ENCODE assay signal across 17 mouse cellular contexts in the genomic region with DNA sequence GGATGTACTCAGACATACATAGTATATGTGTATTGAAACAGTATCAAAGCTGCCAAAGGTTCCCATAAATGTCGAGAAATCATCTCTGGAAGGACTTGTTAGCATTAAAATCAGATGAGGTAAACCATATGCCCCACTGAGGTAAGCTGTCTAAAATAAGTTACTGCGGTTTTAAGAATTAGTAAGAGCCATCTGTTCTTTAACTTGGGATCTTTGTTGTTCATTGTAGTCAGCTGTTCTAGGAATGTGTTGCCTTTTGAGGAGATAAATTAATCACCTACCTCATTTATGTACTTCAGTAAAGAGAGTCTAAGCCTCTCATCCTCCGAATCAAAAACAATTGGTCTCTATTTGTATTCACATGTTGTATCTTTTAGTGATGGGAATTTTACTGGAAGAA.
A peak's percentile ranks its signal among the peaks of the same experiment; 100 is the strongest.
DNase-seq lines count a peak whose midpoint lies in the region; ATAC-seq and TF ChIP-seq lines count a peak whose summit lies in the region.
"Had no signal": no experiment of that assay in that cellular context is flagged by ENCODE, and none has a peak within 500 bp of the region (broad histone marks: within the 10 kb centered on the region; RNA-seq: fewer than 3 reads in every experiment).

No protein-coding gene starts in this region.

- H3K27ac ChIP-seq in midbrain, embryonic 10.5 days (replicated peaks), result 0 out of 2 replicates have a peak overlapping the region, but pooled peaks have one; percentile 33
- no peak overlapping the region for H3K27ac ChIP-seq in midbrain, embryonic 11.5 days (ENCODE audit: low read depth, low read length)
- peak overlapping the region; percentile 60 for H3K27ac ChIP-seq in forebrain, postnatal 0 days (ENCODE audit: low read depth, low read length)
- H3K27ac ChIP-seq in hindbrain, postnatal 0 days, result peak overlapping the region; percentile 83
- peak overlapping the region; percentile 88 for H3K27ac ChIP-seq in neural tube, embryonic 15.5 days (replicated peaks)
- H3K27ac ChIP-seq in kidney, adult 2 months (ENCODE audit: insufficient read depth, low read depth, low read length), result no peak overlapping the region
- H3K27ac ChIP-seq: heart, embryonic 15.5 days; kidney, embryonic 15.5 days; limb, embryonic 13.5 days; liver, embryonic 14.5 days had no signal

- H3K9me3 ChIP-seq in midbrain, embryonic 10.5 days (replicated peaks), result no peaks in the 10 kb centered on the region
- H3K9me3 ChIP-seq in midbrain, embryonic 11.5 days (ENCODE audit: control insufficient read depth, low read length), result no peaks in the 10 kb centered on the region
- H3K9me3 ChIP-seq in forebrain, postnatal 0 days (ENCODE audit: low read length), result no peaks in the 10 kb centered on the region
- H3K9me3 ChIP-seq in hindbrain, postnatal 0 days (ENCODE audit: low read length), result no peaks in the 10 kb centered on the region
- no peaks in the 10 kb centered on the region for H3K9me3 ChIP-seq in neural tube, embryonic 15.5 days (replicated peaks)
- H3K9me3 ChIP-seq: heart, embryonic 15.5 days; kidney, embryonic 15.5 days; limb, embryonic 13.5 days had no signal

- ATAC-seq in midbrain, embryonic 11.5 days (ENCODE audit: low FRiP score), result no peak
- ATAC-seq in forebrain, postnatal 0 days, result no peak
- ATAC-seq in hindbrain, postnatal 0 days, result no peak
- no peak for ATAC-seq in neural tube, embryonic 15.5 days (ENCODE audit: low FRiP score)
- ATAC-seq: lung, postnatal 0 days had no signal

- peaks cover 49% of the 10 kb centered on the region for H3K4me1 ChIP-seq in midbrain, embryonic 10.5 days
- peaks cover 11% of the 10 kb centered on the region for H3K4me1 ChIP-seq in midbrain, embryonic 11.5 days (ENCODE audit: control insufficient read depth, insufficient read depth, low read length)
- peaks cover 10% of the 10 kb centered on the region; the same call in 1 of the 2 replicates for H3K4me1 ChIP-seq in forebrain, postnatal 0 days (ENCODE audit: insufficient read depth)
- H3K4me1 ChIP-seq in hindbrain, postnatal 0 days (ENCODE audit: insufficient read depth, low read length), result 0 out of 2 replicates have a peak, but pooled peaks cover 5% of the 10 kb centered on the region
- peaks cover 26% of the 10 kb centered on the region for H3K4me1 ChIP-seq in neural tube, embryonic 15.5 days
- no peaks in the 10 kb centered on the region for H3K4me1 ChIP-seq in kidney, adult 2 months (ENCODE audit: control insufficient read depth, insufficient read depth, low read length)

- no peaks in the 10 kb centered on the region for H3K36me3 ChIP-seq in midbrain, embryonic 10.5 days
- H3K36me3 ChIP-seq in midbrain, embryonic 11.5 days (ENCODE audit: control insufficient read depth, insufficient read depth, low read length), result no peaks in the 10 kb centered on the region
- H3K36me3 ChIP-seq in forebrain, postnatal 0 days (ENCODE audit: insufficient read depth), result no peaks in the 10 kb centered on the region
- no peaks in the 10 kb centered on the region for H3K36me3 ChIP-seq in hindbrain, postnatal 0 days (ENCODE audit: insufficient read depth, low read length)
- H3K36me3 ChIP-seq in neural tube, embryonic 15.5 days, result no peaks in the 10 kb centered on the region
- H3K36me3 ChIP-seq in kidney, adult 2 months (ENCODE audit: control insufficient read depth, insufficient read depth, low read length), result no peaks in the 10 kb centered on the region
- H3K36me3 ChIP-seq: G1E; heart, embryonic 15.5 days; kidney, embryonic 15.5 days; limb, embryonic 13.5 days had no signal

- 68% methylated on average over 3 of the region's 3 CpGs for WGBS in midbrain, embryonic 10.5 days
- WGBS in midbrain, embryonic 11.5 days, result 60% methylated on average over 3 of the region's 3 CpGs
- WGBS in forebrain, postnatal 0 days, result 31% methylated on average over 3 of the region's 3 CpGs
- 27% methylated on average over 3 of the region's 3 CpGs for WGBS in hindbrain, postnatal 0 days
- WGBS in neural tube, embryonic 15.5 days, result 19% methylated on average over 3 of the region's 3 CpGs
- 81% methylated on average over 3 of the region's 3 CpGs for WGBS in kidney, adult 2 months

- H3K4me2 ChIP-seq in midbrain, embryonic 11.5 days, result no peak overlapping the region
- no peak overlapping the region for H3K4me2 ChIP-seq in forebrain, postnatal 0 days (ENCODE audit: low read depth)
- H3K4me2 ChIP-seq in hindbrain, postnatal 0 days (ENCODE audit: low read depth, low read length), result peak overlapping the region; percentile 51
- H3K4me2 ChIP-seq in neural tube, embryonic 15.5 days, result peak overlapping the region; percentile 51
- H3K4me2 ChIP-seq: heart, embryonic 15.5 days had no signal

- no peak for TF ChIP-seq POLR2A in kidney, adult 2 months (IDR thresholded peaks at IDR 0.05; ENCODE audit: low read depth, low read length)

- DNase-seq in midbrain, embryonic 10.5 days (ENCODE audit: low spot score), result no peak
- no peak for DNase-seq in midbrain, embryonic 11.5 days (ENCODE audit: low spot score, missing footprints)
- no peak for DNase-seq in forebrain, postnatal 0 days
- DNase-seq in hindbrain, postnatal 0 days (ENCODE audit: low spot score), result no peak
- no peak for DNase-seq in kidney, adult 2 months
- DNase-seq in frontal cortex, postnatal 25 days (ENCODE audit: low spot score in 2 of 2), result no peak
- DNase-seq: cerebellum, adult 9-11 months; gastrocnemius, postnatal 10 days; heart, adult 18-20 months; thymus, postnatal 14 days had no signal

- no peak overlapping the region for H3K4me3 ChIP-seq in midbrain, embryonic 10.5 days
- H3K4me3 ChIP-seq in midbrain, embryonic 11.5 days (ENCODE audit: low read depth, low read length), result no peak overlapping the region
- no peak overlapping the region for H3K4me3 ChIP-seq in forebrain, postnatal 0 days (ENCODE audit: low read depth, low read length)
- no peak overlapping the region for H3K4me3 ChIP-seq in hindbrain, postnatal 0 days (ENCODE audit: low read length)
- no peak overlapping the region for H3K4me3 ChIP-seq in neural tube, embryonic 15.5 days (replicated peaks)
- no peak overlapping the region for H3K4me3 ChIP-seq in kidney, adult 2 months (ENCODE audit: insufficient read depth, low read depth, low read length)
- H3K4me3 ChIP-seq: heart, embryonic 15.5 days; kidney, embryonic 15.5 days; limb, embryonic 13.5 days had no signal

- H3K9ac ChIP-seq in midbrain, embryonic 11.5 days (ENCODE audit: low read length), result no peak overlapping the region
- no peak overlapping the region for H3K9ac ChIP-seq in forebrain, postnatal 0 days
- no peak overlapping the region for H3K9ac ChIP-seq in hindbrain, postnatal 0 days (replicated peaks; ENCODE audit: low read length)
- H3K9ac ChIP-seq in neural tube, embryonic 15.5 days (replicated peaks), result no peak overlapping the region
- H3K9ac ChIP-seq: heart, embryonic 15.5 days; kidney, embryonic 15.5 days; limb, embryonic 13.5 days; liver, embryonic 14.5 days had no signal

- TF ChIP-seq CTCF in forebrain, postnatal 0 days (IDR thresholded peaks at IDR 0.05; ENCODE audit: low read depth), result no peak
- TF ChIP-seq CTCF in hindbrain, postnatal 0 days (IDR thresholded peaks at IDR 0.05; ENCODE audit: low read depth), result no peak
- TF ChIP-seq CTCF in kidney, adult 2 months (conservative IDR thresholded peaks at IDR 0.05; ENCODE audit: insufficient read depth, insufficient read length, low read depth, low read length), result no peak

- H3K27me3 ChIP-seq in midbrain, embryonic 10.5 days (ENCODE audit: low read depth, poor library complexity, severe bottlenecking), result no peaks in the 10 kb centered on the region
- no peaks in the 10 kb centered on the region for H3K27me3 ChIP-seq in midbrain, embryonic 11.5 days (ENCODE audit: control insufficient read depth, insufficient read depth, low read length)
- no peaks in the 10 kb centered on the region for H3K27me3 ChIP-seq in forebrain, postnatal 0 days (ENCODE audit: insufficient read depth, low read length)
- H3K27me3 ChIP-seq in hindbrain, postnatal 0 days (ENCODE audit: insufficient read depth, low read length), result no peaks in the 10 kb centered on the region
- no peaks in the 10 kb centered on the region for H3K27me3 ChIP-seq in neural tube, embryonic 15.5 days (replicated peaks)
- no peaks in the 10 kb centered on the region for H3K27me3 ChIP-seq in kidney, adult 2 months (replicated peaks; ENCODE audit: control insufficient read depth, insufficient read depth, low read length)
- H3K27me3 ChIP-seq: heart, embryonic 15.5 days; kidney, embryonic 15.5 days; limb, embryonic 13.5 days had no signal

Comparison
In these comparisons a context has a peak if more than half of its experiments do, and no peak if none do; other contexts are left out.
1. H3K27ac ChIP-seq: peak in midbrain, embryonic 10.5 days (single experiment), forebrain, postnatal 0 days (single experiment), hindbrain, postnatal 0 days (single experiment) and neural tube, embryonic 15.5 days (single experiment); none in midbrain, embryonic 11.5 days (single experiment) and kidney, adult 2 months (single experiment).
2. H3K4me2 ChIP-seq: peak in hindbrain, postnatal 0 days (single experiment) and neural tube, embryonic 15.5 days (single experiment); none in midbrain, embryonic 11.5 days (single experiment) and forebrain, postnatal 0 days (single experiment).